Mouse (Mus musculus): ENCODE measurements at regions not wholly inside any gene's neighbourhood (a gene's known extent, or its start where the extent isn't known, plus 50 kb on each side); places are given as distances from the start of the nearest gene placed in this dataset.

GRCm38 (mm10) chr8:6813816-6814215, 1708.7 kb upstream of the Slc10a2 start:
- no peak for DNase-seq (ENCODE audit: low spot score)

GRCm38 (mm10) chr8:6807116-6807515, 1702.0 kb upstream of the Slc10a2 start:
- no peak for DNase-seq (ENCODE audit: low spot score)

GRCm38 (mm10) chr8:6803199-6803598, 1698.0 kb upstream of the Slc10a2 start:
- no peak for DNase-seq (ENCODE audit: low spot score)

- DNase-seq (ENCODE audit: low spot score): no peak
These were observed 1695.9 kb upstream of the Slc10a2 start for GRCm38 (mm10) chr8:6801076-6801475.

GRCm38 (mm10) chr8:6789096-6789495, 1683.9 kb upstream of the Slc10a2 start:
- DNase-seq (ENCODE audit: low spot score): no peak

GRCm38 (mm10) chr8:6780983-6781382, 1675.8 kb upstream of the Slc10a2 start:
- DNase-seq (ENCODE audit: low spot score): no peak

GRCm38 (mm10) chr8:6775103-6775502, 1670.0 kb upstream of the Slc10a2 start:
- DNase-seq (ENCODE audit: low spot score): no peak

GRCm38 (mm10) chr8:6729571-6729970, 1624.4 kb upstream of the Slc10a2 start:
- no peak for DNase-seq (ENCODE audit: low spot score)

GRCm38 (mm10) chr8:6708886-6709449, 1603.8 kb upstream of the Slc10a2 start:
- DNase-seq (ENCODE audit: low spot score): no peak

- no peak for DNase-seq (ENCODE audit: low spot score)
These were observed 1583.4 kb upstream of the Slc10a2 start for GRCm38 (mm10) chr8:6688595-6688994.

- no peak for DNase-seq (ENCODE audit: low spot score)
These were observed 1553.7 kb upstream of the Slc10a2 start for GRCm38 (mm10) chr8:6658860-6659259.

- no peak for DNase-seq (ENCODE audit: low spot score)
These were observed 1552.4 kb upstream of the Slc10a2 start for GRCm38 (mm10) chr8:6657451-6657990.

GRCm38 (mm10) chr8:6652180-6652579, 1547.0 kb upstream of the Slc10a2 start:
- DNase-seq (ENCODE audit: low spot score): no peak

- DNase-seq (ENCODE audit: low spot score): no peak
These were observed 1542.9 kb upstream of the Slc10a2 start for GRCm38 (mm10) chr8:6648083-6648482.

- DNase-seq (ENCODE audit: low spot score): no peak
These were observed 1540.3 kb upstream of the Slc10a2 start for GRCm38 (mm10) chr8:6645287-6645957.

- no peak for DNase-seq (ENCODE audit: low spot score)
These were observed 1539.2 kb upstream of the Slc10a2 start for GRCm38 (mm10) chr8:6644396-6644795.

- no peak for DNase-seq (ENCODE audit: low spot score)
These were observed 1521.9 kb upstream of the Slc10a2 start for GRCm38 (mm10) chr8:6627009-6627557.

- no peak for DNase-seq (ENCODE audit: low spot score)
These were observed 1503.7 kb upstream of the Slc10a2 start for GRCm38 (mm10) chr8:6608891-6609290.

GRCm38 (mm10) chr8:6606854-6607535, 1501.8 kb upstream of the Slc10a2 start:
- DNase-seq (ENCODE audit: low spot score): no peak

- no peak for DNase-seq (ENCODE audit: low spot score)
These were observed 1499.2 kb upstream of the Slc10a2 start for GRCm38 (mm10) chr8:6604232-6604804.

- DNase-seq (ENCODE audit: low spot score): no peak
These were observed 1485.0 kb upstream of the Slc10a2 start for GRCm38 (mm10) chr8:6590146-6590545.
